Comparison of ENCODE assay signal across 8 mouse cellular contexts in genomic region chr9:44986242-44986781, GRCm38 (mm10). TPM values are rescaled to one million over a fixed set of nuclear protein-coding genes. Genes with fewer than 3 reads are reported as not detected.
DNase-seq lines count a peak whose midpoint lies in the region; ATAC-seq and TF ChIP-seq lines count a peak whose summit lies in the region.

No protein-coding gene starts in this region.

- WGBS in limb, embryonic 14.5 days = 50% methylated on average over 14 of the region's 14 CpGs

- H3K4me1 ChIP-seq in brown adipose tissue, adult 24 weeks (ENCODE audit: control insufficient read depth, insufficient read depth, insufficient read length, low read length) = no peaks in the 10 kb centered on the region
- H3K4me1 ChIP-seq in limb, embryonic 14.5 days (ENCODE audit: control insufficient read depth, insufficient read depth, low read length) = no peaks in the 10 kb centered on the region

- H3K9me3 ChIP-seq in limb, embryonic 14.5 days (ENCODE audit: control insufficient read depth, low read length) = no peaks in the 10 kb centered on the region

- TF ChIP-seq POLR2A in limb, embryonic 14.5 days (IDR thresholded peaks at IDR 0.05; ENCODE audit: borderline replicate concordance, extremely low read depth, insufficient read depth, insufficient read length) = no peak

- no peak overlapping the region; the same call in 1 of the 2 replicates for H3K4me2 ChIP-seq in limb, embryonic 14.5 days (replicated peaks; ENCODE audit: low read depth, low read length, severe bottlenecking)

- H3K27me3 ChIP-seq in limb, embryonic 14.5 days (ENCODE audit: control insufficient read depth, insufficient read depth, low read length) = no peaks in the 10 kb centered on the region

- peak overlapping the region; percentile 38 for H3K4me3 ChIP-seq in brown adipose tissue, adult 24 weeks (ENCODE audit: insufficient read depth, low read depth, low read length)
- H3K4me3 ChIP-seq in limb, embryonic 14.5 days (replicated peaks; ENCODE audit: low read length) = no peak overlapping the region

- H3K9ac ChIP-seq in limb, embryonic 14.5 days (ENCODE audit: low read depth, low read length, severe bottlenecking) = no peak overlapping the region

- peak; percentile 41 for DNase-seq in adrenal gland, postnatal 14 days
- DNase-seq in adrenal gland, postnatal 4 days (ENCODE audit: low spot score in 2 of 2) = no peak
- DNase-seq in limb, embryonic 14.5 days (ENCODE audit: low spot score) = peak; percentile 14
- no peak for DNase-seq in urinary bladder, adult 2 months (ENCODE audit: low spot score)
- no peak for DNase-seq in kidney, postnatal 25 days
- no peak for DNase-seq in frontal cortex, postnatal 25 days (ENCODE audit: low spot score in 2 of 2)

- H3K27ac ChIP-seq in brown adipose tissue, adult 24 weeks (replicated peaks; ENCODE audit: low read depth, low read length) = peak overlapping the region; percentile 63
- H3K27ac ChIP-seq in limb, embryonic 14.5 days (replicated peaks; ENCODE audit: low read depth, low read length) = peak overlapping the region; percentile 6; the same call in 1 of the 2 replicates

- no peaks in the 10 kb centered on the region for H3K36me3 ChIP-seq in limb, embryonic 14.5 days (ENCODE audit: control insufficient read depth, insufficient read depth, low read length)

- ATAC-seq in limb, embryonic 14.5 days (ENCODE audit: low FRiP score, low read depth) = no peak
- peak; percentile 97 for ATAC-seq in neutrophil, adult 5-6 weeks (ENCODE audit: extremely low read depth, insufficient number of reproducible peaks, low FRiP score, poor library complexity, severe bottlenecking)

RNA-seq across cellular contexts. Expression of gene Cd3d, which starts 4.7 kb away (rescaled TPM):
- total RNA-seq in adrenal gland, postnatal 14 days (2021) = 1.5 and 12.5 TPM in 2 replicates
- under 1 TPM in 1 of 2 experiments, not detected in 1; 0.87 TPM for total RNA-seq in adrenal gland, postnatal 4 days (2021)
- not detected in 2 replicates for polyA plus RNA-seq in brown adipose tissue, adult 24 weeks (2012; ENCODE audit: insufficient read depth, insufficient read length, missing spikeins)
- polyA plus RNA-seq in limb, embryonic 14.5 days (2012; rRNA removed) = 0.06 TPM in 1 of 2 replicates, not detected in the other
- polyA plus RNA-seq in limb, embryonic 14.5 days (2014; fragmentation: Nextera tagmentation; extraction: Ambion mirVana) = not detected in 2 replicates
- 18.5 and 21.4 TPM in 2 replicates for total RNA-seq in neutrophil, adult 5-6 weeks (2017)
- 0.55 and 0.68 TPM in 2 replicates for polyA plus RNA-seq in urinary bladder, adult 2 months (2012; rRNA removed)

RNA-seq across cellular contexts. Expression of gene Cd3g, which starts 6.1 kb away (rescaled TPM):
- 2.2 and 14.5 TPM in 2 replicates for total RNA-seq in adrenal gland, postnatal 14 days (2021)
- under 1 TPM in 1 of 2 experiments, not detected in 1; 0.76 TPM for total RNA-seq in adrenal gland, postnatal 4 days (2021)
- 1.5 TPM in 1 of 2 replicates, not detected in the other for polyA plus RNA-seq in brown adipose tissue, adult 24 weeks (2012; ENCODE audit: insufficient read depth, insufficient read length, missing spikeins)
- 0.28 and 0.65 TPM in 2 replicates for polyA plus RNA-seq in limb, embryonic 14.5 days (2012; rRNA removed)
- 1.0 and 1.2 TPM in 2 replicates for polyA plus RNA-seq in limb, embryonic 14.5 days (2014; fragmentation: Nextera tagmentation; extraction: Ambion mirVana)
- 81.3 and 90.1 TPM in 2 replicates for total RNA-seq in neutrophil, adult 5-6 weeks (2017)
- polyA plus RNA-seq in urinary bladder, adult 2 months (2012; rRNA removed) = 1.5 and 1.8 TPM in 2 replicates

RNA-seq across cellular contexts. Expression of gene Ube4a, which starts 20.9 kb away (rescaled TPM):
- total RNA-seq in adrenal gland, postnatal 14 days (2021) = 89.5 and 100 TPM in 2 replicates
- 10 to 100 TPM; 81.6 to 90.5 TPM for total RNA-seq in adrenal gland, postnatal 4 days (2021)
- polyA plus RNA-seq in brown adipose tissue, adult 24 weeks (2012; ENCODE audit: insufficient read depth, insufficient read length, missing spikeins) = 36.6 and 40.7 TPM in 2 replicates
- 23.9 and 26.4 TPM in 2 replicates for polyA plus RNA-seq in limb, embryonic 14.5 days (2012; rRNA removed)
- 30.3 and 33.4 TPM in 2 replicates for polyA plus RNA-seq in limb, embryonic 14.5 days (2014; fragmentation: Nextera tagmentation; extraction: Ambion mirVana)
- 45.8 and 48.0 TPM in 2 replicates for total RNA-seq in neutrophil, adult 5-6 weeks (2017)
- 23.2 and 29.1 TPM in 2 replicates for polyA plus RNA-seq in urinary bladder, adult 2 months (2012; rRNA removed)

RNA-seq across cellular contexts. Expression of gene Cd3e, which starts 23.1 kb away (rescaled TPM):
- 1.8 and 19.1 TPM in 2 replicates for total RNA-seq in adrenal gland, postnatal 14 days (2021)
- total RNA-seq in adrenal gland, postnatal 4 days (2021) = under 1 TPM in 1 of 2 experiments, not detected in 1; 0.93 TPM
- polyA plus RNA-seq in brown adipose tissue, adult 24 weeks (2012; ENCODE audit: insufficient read depth, insufficient read length, missing spikeins) = not detected in 2 replicates
- 0.10 and 0.13 TPM in 2 replicates for polyA plus RNA-seq in limb, embryonic 14.5 days (2012; rRNA removed)
- polyA plus RNA-seq in limb, embryonic 14.5 days (2014; fragmentation: Nextera tagmentation; extraction: Ambion mirVana) = 0.07 and 0.25 TPM in 2 replicates
- total RNA-seq in neutrophil, adult 5-6 weeks (2017) = 14.1 and 18.3 TPM in 2 replicates
- polyA plus RNA-seq in urinary bladder, adult 2 months (2012; rRNA removed) = 0.94 and 0.98 TPM in 2 replicates

RNA-seq across cellular contexts. Expression of gene Mpzl2, which starts 53.3 kb away (rescaled TPM):
- 13.0 and 15.3 TPM in 2 replicates for total RNA-seq in adrenal gland, postnatal 14 days (2021)
- 1 to 10 TPM; 7.2 to 7.4 TPM for total RNA-seq in adrenal gland, postnatal 4 days (2021)
- polyA plus RNA-seq in brown adipose tissue, adult 24 weeks (2012; ENCODE audit: insufficient read depth, insufficient read length, missing spikeins) = 36.3 and 57.0 TPM in 2 replicates
- 21.0 and 22.6 TPM in 2 replicates for polyA plus RNA-seq in limb, embryonic 14.5 days (2012; rRNA removed)
- polyA plus RNA-seq in limb, embryonic 14.5 days (2014; fragmentation: Nextera tagmentation; extraction: Ambion mirVana) = 21.8 and 22.8 TPM in 2 replicates
- total RNA-seq in neutrophil, adult 5-6 weeks (2017) = 0.23 and 0.49 TPM in 2 replicates
- polyA plus RNA-seq in urinary bladder, adult 2 months (2012; rRNA removed) = 53.5 and 62.3 TPM in 2 replicates

Comparison
In these comparisons a context has a peak if more than half of its experiments do, and no peak if none do; other contexts are left out.
1. DNase-seq: peak in adrenal gland, postnatal 14 days (single experiment) and limb, embryonic 14.5 days (single experiment); none in adrenal gland, postnatal 4 days (0 of 2), urinary bladder, adult 2 months (single experiment), kidney, postnatal 25 days (0 of 2) and frontal cortex, postnatal 25 days (0 of 2).